Mouse (Mus musculus) splenic B cell, adult 2 months (primary cell): ENCODE measurements at regions not wholly inside any gene's neighbourhood (a gene's known extent, or its start where the extent isn't known, plus 50 kb on each side); places are given as distances from the start of the nearest gene placed in this dataset.

Source experiments
- DNase-seq: peaks from one replicate; pipeline ENCODE4 v3.0.0-alpha.2; 2011; ENCODE audit warnings: low read depth, low spot score
- H3K27me3 ChIP-seq: 2 replicates; pipeline ENCODE4 v1.6.1; 2012; ENCODE audit warnings: mild to moderate bottlenecking, low read length, moderate library complexity, mixed read lengths; ENCODE audit not compliant: control insufficient read depth, poor library complexity, insufficient read depth, severe bottlenecking
- H3K36me3 ChIP-seq: 2 replicates; pipeline ENCODE4 v1.6.1; 2012; ENCODE audit warnings: mild to moderate bottlenecking, low read length, moderate library complexity, mixed read lengths; ENCODE audit not compliant: control insufficient read depth, poor library complexity, insufficient read depth, severe bottlenecking

DNA sequence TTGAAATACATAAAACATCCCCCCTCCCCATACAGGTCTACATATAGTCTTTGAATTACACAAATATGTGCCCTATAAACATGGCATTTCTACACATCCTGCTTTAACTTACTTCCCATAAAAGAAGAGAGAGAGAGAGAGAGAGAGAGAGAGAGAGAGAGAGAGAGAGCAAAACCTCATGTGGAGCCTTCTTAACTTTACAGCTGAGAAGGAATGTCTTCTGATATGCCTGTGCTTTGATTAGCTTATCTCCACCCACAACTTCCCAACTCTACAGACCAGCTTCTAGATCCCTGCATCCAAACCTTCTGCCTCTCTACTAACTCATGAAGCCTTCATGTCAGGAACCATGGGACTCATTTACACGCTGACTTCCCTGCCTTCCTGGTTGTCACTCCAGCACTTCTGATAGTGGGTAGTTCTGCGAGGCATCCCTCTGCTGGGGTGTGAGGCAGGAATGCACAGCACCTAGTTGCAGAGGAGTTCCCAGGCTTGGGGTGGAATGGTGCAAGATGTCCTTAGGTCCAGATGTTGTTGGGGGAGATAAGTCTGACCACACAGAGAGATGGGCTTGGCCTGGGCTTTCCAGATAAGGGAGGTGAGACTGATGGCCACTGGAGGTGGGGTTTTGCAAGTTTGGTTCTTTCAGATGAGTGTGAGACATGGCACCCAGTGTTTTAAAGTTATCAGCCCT, 122.4 kb upstream of the Bmp2 start:
- no peak for DNase-seq
- Histone ChIP-seq H3K36me3 (no peaks in the 10 kb centered on the region), H3K27me3 (no peaks in the 10 kb centered on the region)

DNA sequence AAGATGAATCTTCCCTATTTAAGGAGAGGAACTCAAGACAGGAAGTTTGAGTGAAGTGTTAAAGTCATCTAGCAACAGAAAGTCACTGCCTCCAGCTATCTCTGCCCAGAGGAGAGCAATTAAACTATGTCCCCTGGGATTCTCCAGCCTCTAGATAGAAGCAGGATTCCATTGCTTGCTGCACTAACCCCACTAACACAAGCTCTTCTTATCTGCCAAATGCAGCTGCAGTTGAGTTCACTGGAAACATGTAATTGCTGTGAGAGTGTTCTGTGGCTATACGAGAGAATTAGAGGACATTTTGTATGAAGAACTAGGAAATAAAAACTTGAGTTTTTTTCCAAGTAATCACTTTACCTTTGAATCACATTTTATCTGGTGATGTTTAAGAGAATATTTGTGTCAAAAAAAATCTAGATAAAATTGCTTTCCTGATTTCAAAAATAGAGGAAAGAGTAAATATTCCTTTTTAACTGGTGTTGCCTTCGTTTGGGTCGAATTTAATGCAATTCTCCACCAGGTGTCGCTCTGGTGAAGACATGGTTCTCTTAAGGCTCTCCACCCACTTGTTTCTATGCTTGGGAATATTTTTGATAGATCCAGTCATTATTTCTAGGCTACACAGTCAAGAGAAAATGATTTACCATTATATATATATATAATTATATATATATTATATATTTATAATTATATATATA, 121.1 kb upstream of the Bmp2 start:
- Histone ChIP-seq H3K36me3 (no peaks in the 10 kb centered on the region), H3K27me3 (no peaks in the 10 kb centered on the region)
- DNase-seq: no peak

DNA sequence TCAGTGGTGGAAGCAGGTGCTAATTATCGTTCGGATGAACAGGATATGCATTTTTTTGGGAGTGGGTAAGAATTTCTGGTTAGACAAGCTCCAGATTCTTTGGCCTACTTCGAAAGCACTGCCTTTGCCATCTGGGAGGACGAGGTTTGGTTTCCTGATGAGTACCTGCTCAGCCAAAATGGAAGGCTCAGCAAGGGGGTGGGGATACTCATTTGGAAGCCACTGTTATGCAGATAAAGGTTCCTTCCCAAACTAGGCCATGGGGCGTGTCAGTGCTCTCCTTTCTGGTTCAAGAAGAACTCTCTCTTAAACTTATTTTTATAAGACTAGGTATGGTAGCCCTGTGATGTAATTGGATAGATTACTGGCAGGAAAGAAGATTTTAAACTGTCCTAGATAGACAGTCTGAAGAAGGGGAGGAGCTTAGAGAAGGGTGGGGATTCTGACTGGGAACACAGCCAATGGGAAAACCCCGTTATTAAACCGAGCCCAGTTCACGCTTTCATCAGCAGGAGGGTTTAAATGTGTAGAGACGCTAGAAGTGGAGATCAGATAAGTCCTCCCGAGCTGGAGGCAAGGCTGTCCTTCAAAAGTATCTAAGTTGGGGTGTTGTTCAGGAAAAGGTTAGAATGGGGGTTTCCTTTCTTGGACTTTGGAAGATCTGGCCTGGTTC, 119.7 kb upstream of the Bmp2 start:
- no peaks in the 10 kb centered on the region for H3K36me3 ChIP-seq
- DNase-seq: no peak

GRCm38 (mm10) chr2:133436913-133437843, 114.8 kb upstream of the Bmp2 start:
- Histone ChIP-seq H3K36me3 (no peaks in the 10 kb centered on the region), H3K27me3 (no peaks in the 10 kb centered on the region)
- no peak for DNase-seq

More for the DNA sequence above, 119.7 kb upstream of the Bmp2 start:
- H3K27me3 ChIP-seq: no peaks in the 10 kb centered on the region

GRCm38 (mm10) chr2:133438018-133438417, 113.9 kb upstream of the Bmp2 start:
- no peaks in the 10 kb centered on the region for H3K27me3 ChIP-seq
- DNase-seq: no peak
- H3K36me3 ChIP-seq: no peaks in the 10 kb centered on the region

DNA sequence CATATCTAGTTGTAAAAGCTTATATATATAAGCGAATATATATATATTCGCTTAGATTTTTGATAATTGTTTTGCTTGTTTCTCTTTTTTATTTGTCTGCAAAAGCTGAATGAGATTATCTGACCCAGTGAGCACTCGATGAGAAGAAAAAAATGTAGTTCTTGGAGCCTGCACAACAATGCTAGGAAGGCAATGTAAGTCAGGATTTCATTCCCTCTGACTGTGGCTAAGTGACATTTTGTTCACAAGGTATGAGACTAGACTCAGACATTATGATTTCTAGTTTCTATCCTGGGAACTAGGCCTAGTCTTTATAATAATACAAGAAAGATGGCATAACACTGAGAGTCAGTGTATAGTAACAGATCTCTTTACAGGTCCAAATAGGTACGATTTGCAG, 108.9 kb upstream of the Bmp2 start:
- no peak for DNase-seq
- H3K36me3 ChIP-seq: no peaks in the 10 kb centered on the region
- H3K27me3 ChIP-seq: no peaks in the 10 kb centered on the region

DNA sequence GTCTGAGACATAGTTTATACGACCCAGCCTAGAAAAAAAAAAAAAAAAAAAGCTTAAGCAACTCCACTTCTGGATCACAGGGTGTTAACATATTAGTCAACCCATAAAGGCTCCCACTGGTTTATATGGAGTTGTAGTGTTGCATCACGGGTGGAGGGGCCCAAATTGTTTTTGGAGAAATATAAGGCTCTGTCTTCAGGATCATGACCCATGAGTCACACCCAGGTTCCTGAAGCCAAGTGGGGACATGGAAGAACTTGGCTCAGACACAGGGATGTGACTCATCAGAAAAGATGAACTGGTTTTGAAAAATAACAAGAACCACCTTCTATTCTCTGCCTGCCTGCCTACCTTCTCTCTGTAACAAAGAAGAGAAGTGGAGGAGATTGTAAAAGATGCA, 108.5 kb upstream of the Bmp2 start:
- DNase-seq: no peak
- H3K27me3 ChIP-seq: no peaks in the 10 kb centered on the region
- no peaks in the 10 kb centered on the region for H3K36me3 ChIP-seq

DNA sequence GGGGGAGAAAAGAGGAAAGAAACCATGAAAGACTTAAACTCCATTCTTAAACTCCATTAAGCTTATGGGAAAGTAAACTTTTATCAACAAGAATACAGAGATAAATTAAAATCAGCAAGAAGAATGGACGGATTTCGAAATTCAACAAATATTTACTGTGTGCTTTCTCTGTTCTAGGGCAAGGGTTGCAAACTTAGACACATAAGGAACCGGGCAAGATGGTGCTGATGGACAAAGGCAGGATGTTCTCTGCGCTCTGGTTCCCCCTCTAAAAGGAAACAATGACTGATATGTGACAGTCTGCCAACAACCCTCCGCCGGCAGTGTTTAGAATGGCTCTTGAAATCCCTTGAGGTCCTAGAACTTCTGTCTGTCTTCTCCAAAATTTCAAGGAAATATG, 99.0 kb upstream of the Bmp2 start:
- no peaks in the 10 kb centered on the region for H3K36me3 ChIP-seq
- H3K27me3 ChIP-seq: no peaks in the 10 kb centered on the region
- no peak for DNase-seq

- H3K36me3 ChIP-seq: no peaks in the 10 kb centered on the region
- no peak for DNase-seq
- no peaks in the 10 kb centered on the region for H3K27me3 ChIP-seq
These were observed 96.3 kb upstream of the Bmp2 start for GRCm38 (mm10) chr2:133455484-133456170.

DNA sequence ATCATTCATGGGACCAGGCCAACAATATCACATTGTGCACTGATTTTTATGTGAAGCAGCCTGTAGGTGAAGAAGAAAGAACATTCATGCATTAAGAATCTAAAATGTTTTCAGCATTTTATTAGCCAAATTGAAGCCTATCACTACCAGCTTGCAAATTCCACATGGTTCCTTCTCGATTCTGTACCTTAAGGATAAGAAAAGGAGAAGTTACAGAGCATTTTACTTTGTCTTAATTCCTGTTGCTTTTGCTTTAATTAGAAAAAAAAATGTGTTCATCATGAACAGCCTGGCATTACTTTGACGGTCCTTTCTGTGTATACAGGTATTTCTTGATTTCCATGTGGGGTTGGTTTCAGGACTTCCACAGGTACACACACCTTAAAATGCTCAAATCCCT, 95.2 kb upstream of the Bmp2 start:
- DNase-seq: no peak
- Histone ChIP-seq H3K27me3 (no peaks in the 10 kb centered on the region), H3K36me3 (no peaks in the 10 kb centered on the region)

DNA sequence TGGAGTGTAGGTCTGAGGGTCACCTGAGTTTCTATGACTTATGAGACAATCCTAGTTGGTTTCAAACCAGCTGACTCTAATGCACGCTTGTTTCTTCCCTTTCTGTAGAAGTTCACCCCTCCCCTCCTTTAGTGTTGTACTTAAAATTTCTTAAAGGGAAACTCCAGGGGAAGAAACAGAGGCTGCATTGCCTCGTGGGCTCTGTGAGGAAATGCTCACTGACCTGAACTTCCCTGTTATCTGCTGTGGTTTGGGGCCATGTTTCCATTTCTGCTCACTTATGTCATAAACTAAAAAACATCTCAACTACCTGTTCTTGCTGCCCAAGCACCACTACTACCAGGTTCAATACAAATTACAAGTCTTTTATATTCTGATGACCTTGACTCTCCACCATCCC, 93.2 kb upstream of the Bmp2 start:
- H3K27me3 ChIP-seq: no peaks in the 10 kb centered on the region
- peak; percentile 3 for DNase-seq
- no peaks in the 10 kb centered on the region for H3K36me3 ChIP-seq

DNA sequence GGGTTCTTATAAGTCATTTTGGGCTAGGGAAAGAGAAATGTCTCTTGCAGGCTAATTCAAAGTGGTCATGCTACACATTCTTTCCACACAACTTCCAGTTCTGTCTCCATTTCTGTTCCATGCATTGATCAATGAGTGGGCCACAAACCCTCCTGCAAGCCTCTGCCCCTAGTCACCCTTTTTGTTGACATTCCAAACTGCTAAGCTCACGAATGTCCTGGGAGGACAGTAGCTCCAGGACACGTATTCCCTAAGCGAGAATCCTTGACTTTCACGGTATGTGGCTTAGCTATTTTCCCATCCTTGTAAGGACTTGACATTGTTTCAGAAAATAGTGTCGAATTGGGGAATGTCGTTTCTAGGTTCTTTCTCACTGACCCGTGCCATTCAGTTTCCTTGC, 91.1 kb upstream of the Bmp2 start:
- Histone ChIP-seq H3K27me3 (no peaks in the 10 kb centered on the region), H3K36me3 (no peaks in the 10 kb centered on the region)
- DNase-seq: no peak

DNA sequence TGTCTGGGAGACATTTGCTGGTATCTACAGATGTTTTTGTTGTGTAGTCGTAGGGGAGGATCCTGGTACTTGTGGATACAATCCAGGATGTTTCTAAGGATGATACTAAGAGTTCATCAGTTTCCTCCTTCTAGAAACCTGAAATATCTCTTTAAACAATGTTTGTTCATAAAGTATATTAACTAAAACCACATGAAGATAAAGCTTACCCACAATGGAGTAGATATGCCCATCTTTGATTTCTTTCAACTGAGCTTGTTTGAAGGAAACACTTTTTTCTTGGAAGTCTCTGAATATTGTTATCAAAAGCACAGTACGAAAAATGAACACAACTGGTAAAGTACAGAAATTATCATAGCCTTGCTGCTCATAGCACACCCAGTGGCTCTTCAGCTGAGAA, 89.6 kb upstream of the Bmp2 start:
- DNase-seq: no peak
- Histone ChIP-seq H3K36me3 (no peaks in the 10 kb centered on the region), H3K27me3 (no peaks in the 10 kb centered on the region)
